Mouse (Mus musculus): ENCODE data around the gene Fam53a. TPM values are rescaled to one million over a fixed set of nuclear protein-coding genes. Genes with fewer than 3 reads are reported as not detected.

Fam53a gene
- polyA plus RNA-seq, 1 experiment from 2014 or later, result 48.0 TPM

DNA sequence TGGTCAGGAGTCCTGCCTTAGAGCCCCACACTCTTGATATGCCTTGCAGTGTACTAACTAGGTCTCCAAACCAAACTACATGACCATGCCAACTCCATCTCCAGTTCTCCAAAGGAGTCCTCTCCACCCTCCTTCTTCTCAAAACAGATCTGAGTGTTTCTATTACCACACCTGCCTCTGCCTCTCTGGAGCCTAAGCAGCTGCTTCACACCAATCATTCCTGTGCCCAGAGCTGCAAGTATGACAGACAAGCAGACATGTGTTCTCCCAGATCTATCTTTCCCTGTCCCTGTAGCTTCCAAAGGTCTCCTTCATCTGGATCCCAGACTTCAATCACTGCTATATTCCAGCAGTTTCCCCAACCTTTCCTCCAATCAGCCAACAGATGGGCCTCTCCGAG lies 27.3 kb upstream of the Fam53a start:
- CTCF ChIA-PET, result interaction anchor here (0.9 kb wide), 1 partner anchor 14 kb away, joined by 3 read pairs; no protein-coding TSS in a partner anchor
- ATAC-seq, result no peak
- TF ChIP-seq CTCF (IDR thresholded peaks at IDR 0.05), result no peak
- no peak for DNase-seq (ENCODE audit: low read depth, low spot score)
- H3K27me3 ChIP-seq, result no peaks in the 10 kb centered on the region
- in situ Hi-C loops (cut with MboI; ENCODE audit: low pct_unique_long_range_greater_than_20kb), result no loop called here
- POLR2A ChIA-PET, result interaction anchor here (1.0 kb wide), 1 partner anchor 19 kb away, joined by 3 read pairs; no protein-coding TSS in a partner anchor

DNA sequence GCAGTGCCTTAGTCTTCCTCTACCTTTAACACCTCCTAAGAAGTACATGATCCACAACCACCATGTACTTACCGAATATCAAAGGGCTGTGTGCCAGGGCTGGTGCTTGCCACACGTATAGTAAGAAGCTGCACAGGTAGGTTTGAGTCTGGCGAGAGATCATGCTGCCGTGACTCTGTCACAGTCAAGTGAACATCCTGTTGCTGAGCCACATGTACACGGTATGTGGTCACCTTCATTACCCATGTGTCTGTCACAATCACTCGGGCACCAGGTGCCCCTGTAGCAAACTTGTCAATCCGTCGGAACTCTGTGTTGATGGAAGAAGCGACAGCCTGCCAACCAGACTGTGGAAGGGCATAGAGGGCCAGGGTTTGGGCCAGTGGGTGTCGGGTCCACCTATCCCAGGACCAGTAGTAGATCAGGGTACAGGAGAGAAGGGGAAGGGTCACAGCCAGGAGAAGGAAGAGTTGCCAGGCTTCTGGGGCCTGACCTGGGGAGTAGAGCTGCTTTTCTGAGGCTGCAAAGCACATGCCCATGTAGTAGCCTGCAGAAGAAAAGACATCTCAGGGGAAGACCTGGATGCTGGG lies 25.9 kb upstream of the Fam53a start:
- in situ Hi-C loops (cut with MboI; ENCODE audit: low pct_unique_long_range_greater_than_20kb), result no loop called here
- DNase-seq (ENCODE audit: low read depth, low spot score) (no peak), ATAC-seq (no peak)
- ChIA-PET POLR2A (interaction anchor here (0.6 to 1.2 kb wide), 3 partner anchors 48 to 383 kb away, joined by 5 to 6 read pairs (median 6); no protein-coding TSS in a partner anchor), CTCF (interaction anchor here (1.3 kb wide), 1 partner anchor 21 kb away, joined by 3 read pairs; no protein-coding TSS in a partner anchor)
- TF ChIP-seq CTCF (IDR thresholded peaks at IDR 0.05), result no peak
- H3K27me3 ChIP-seq, result no peaks in the 10 kb centered on the region

DNA sequence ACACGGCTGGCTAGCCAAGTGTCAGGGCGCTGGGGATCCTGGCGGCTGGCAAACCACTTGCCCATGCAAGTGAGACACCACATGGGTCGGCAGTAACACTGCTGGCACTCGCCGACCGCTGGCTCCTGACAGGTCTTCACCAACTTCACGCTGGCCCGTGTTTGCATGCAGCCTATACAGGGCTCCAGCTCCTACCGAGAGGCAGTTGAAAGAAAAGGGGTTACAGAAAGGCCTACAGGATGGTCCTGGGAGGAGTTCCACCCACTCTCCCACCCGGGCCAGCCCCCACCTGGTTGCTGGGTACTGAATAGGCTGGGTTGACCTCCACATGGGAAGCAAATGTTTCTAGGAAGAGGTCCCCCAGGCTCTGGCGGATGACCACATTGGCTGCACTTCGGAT lies 25.0 kb upstream of the Fam53a start:
- H3K27me3 ChIP-seq, result no peaks in the 10 kb centered on the region
- in situ Hi-C loops (cut with MboI; ENCODE audit: low pct_unique_long_range_greater_than_20kb), result no loop called here
- DNase-seq (ENCODE audit: low read depth, low spot score) (no peak), ATAC-seq (no peak)
- ChIA-PET CTCF (interaction anchor here (1.3 to 2.0 kb wide), 2 partner anchors 16 to 22 kb away, joined by 3 to 6 read pairs; no protein-coding TSS in a partner anchor), POLR2A (interaction anchor here (0.6 to 1.2 kb wide), 3 partner anchors 47 to 382 kb away, joined by 5 to 6 read pairs (median 6); no protein-coding TSS in a partner anchor)
- no peak for TF ChIP-seq CTCF (IDR thresholded peaks at IDR 0.05)

DNA sequence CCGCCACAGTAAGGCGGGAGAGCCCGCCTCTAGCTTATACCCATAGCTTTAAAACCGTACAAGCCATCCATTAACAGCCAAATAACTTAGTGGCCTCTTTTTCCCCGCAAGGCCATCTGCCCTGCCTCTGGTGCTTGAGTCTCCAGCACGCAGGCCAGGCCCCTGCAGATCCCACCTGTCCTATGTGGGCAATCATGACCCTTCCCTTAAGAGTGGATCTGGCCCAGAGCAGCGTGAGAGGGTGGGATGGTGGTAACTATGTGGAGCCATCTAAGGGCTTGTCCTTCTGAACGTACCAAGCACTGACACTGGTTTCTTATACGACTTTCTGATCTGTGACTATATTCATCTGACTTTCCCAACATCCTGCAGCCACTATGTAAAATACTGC lies 23.3 kb upstream of the Fam53a start:
- in situ Hi-C loops (cut with MboI; ENCODE audit: low pct_unique_long_range_greater_than_20kb), result no loop called here
- TF ChIP-seq CTCF (IDR thresholded peaks at IDR 0.05), result no peak
- ChIA-PET CTCF (interaction anchor here (1.1 to 4.0 kb wide), 3 partner anchors 11 to 23 kb away, joined by 3 to 17 read pairs (median 6); no protein-coding TSS in a partner anchor), POLR2A (interaction anchor here (0.6 to 1.8 kb wide), 3 partner anchors 14 to 182 kb away, joined by 3 to 9 read pairs (median 4); partner anchors contain the start of genes Fam53a and Gm9903)
- DNase-seq (ENCODE audit: low read depth, low spot score), result no peak
- no peaks in the 10 kb centered on the region for H3K27me3 ChIP-seq
- no peak for ATAC-seq

DNA sequence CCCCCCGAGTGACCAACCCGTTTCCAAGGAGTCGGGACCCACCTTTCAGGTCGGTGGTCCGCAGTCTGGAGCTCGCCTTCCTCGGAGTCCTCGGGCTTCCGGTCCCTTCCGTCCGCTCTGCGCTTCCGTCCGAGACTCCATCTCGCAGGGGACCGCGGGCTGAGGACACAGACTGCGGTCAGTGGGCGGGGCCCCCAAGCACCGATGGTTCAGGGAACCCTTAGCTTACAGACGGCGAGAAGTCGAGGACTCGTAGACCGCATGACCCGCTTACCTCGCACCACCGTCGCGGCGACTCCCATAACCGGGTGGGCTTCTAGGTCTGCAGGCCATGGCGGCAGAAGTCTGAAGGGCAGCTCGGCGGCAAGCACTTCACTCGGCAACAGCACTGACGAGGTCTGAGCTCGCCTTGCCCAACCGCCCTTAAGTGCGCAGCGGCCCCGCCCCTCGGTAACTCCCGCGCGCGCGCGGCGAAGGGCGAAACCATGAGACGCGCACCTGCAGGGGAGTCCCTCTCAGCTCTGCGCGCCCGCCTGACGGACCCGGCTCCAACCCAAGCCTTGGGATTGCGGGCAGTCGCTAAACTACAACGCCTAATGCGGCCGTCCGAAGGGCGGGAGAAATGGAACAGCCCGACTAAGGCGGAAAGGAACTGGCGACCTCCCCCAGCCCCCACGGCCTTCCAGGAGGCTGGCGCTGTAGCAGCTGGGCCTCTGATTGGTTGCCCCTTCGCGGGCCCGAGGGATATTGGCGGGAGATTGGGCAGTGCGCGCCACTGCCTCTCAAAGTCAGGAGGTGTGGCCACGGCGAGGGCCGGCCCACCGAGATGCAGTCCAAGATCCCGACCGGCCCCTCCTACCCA lies 22.7 kb upstream of the Fam53a start, which contains the start of gene Slbp:
Gene Slbp (minus strand): TSS at position 654 of the 862 bp plus-strand sequence.
- ChIA-PET CTCF (interaction anchor here (1.0 to 4.0 kb wide), 4 partner anchors 11 to 24 kb away, joined by 3 to 17 read pairs (median 6); no protein-coding TSS in a partner anchor), POLR2A (interaction anchor here (1.5 to 1.8 kb wide), 3 partner anchors 11 to 22 kb away, joined by 3 to 9 read pairs (median 4); partner anchors contain the start of genes Fam53a and Gm9903)
- TF ChIP-seq CTCF (IDR thresholded peaks at IDR 0.05), result no peak
- in situ Hi-C loops (cut with MboI; ENCODE audit: low pct_unique_long_range_greater_than_20kb), result no loop called here
- H3K27me3 ChIP-seq, result no peaks in the 10 kb centered on the region
- DNase-seq (ENCODE audit: low read depth, low spot score) (peak; percentile 90), ATAC-seq (peak; percentile 91)

DNA sequence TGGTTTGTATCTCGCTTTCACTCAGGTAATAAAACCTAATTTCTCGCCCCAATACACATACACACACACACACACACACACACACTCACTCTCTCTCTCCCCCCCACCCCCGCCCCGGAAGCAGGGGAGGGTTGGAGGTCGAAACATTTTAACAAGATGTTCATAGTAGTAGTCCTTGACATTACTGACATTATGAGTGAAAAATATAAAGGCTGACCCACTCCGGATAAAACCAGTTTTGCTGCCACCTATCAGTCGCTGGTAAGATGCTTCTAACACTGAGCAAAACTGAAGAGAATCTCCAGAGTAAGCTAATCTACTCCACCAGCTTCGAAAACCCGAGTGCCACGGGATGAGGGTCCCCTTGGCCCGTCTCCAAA lies 22.1 kb upstream of the Fam53a start:
- no peaks in the 10 kb centered on the region for H3K27me3 ChIP-seq
- no peak for TF ChIP-seq CTCF (IDR thresholded peaks at IDR 0.05)
- in situ Hi-C loops (cut with MboI; ENCODE audit: low pct_unique_long_range_greater_than_20kb), result no loop called here
- no peak for DNase-seq (ENCODE audit: low read depth, low spot score)
- ChIA-PET CTCF (interaction anchor here (1.0 to 4.0 kb wide), 3 partner anchors 10 to 14 kb away, joined by 5 to 17 read pairs (median 8); no protein-coding TSS in a partner anchor), POLR2A (interaction anchor here (0.6 to 1.8 kb wide), 3 partner anchors 10 to 83 kb away, joined by 3 to 9 read pairs (median 4); partner anchors contain the start of genes Fam53a and Gm9903)
- no peak for ATAC-seq

DNA sequence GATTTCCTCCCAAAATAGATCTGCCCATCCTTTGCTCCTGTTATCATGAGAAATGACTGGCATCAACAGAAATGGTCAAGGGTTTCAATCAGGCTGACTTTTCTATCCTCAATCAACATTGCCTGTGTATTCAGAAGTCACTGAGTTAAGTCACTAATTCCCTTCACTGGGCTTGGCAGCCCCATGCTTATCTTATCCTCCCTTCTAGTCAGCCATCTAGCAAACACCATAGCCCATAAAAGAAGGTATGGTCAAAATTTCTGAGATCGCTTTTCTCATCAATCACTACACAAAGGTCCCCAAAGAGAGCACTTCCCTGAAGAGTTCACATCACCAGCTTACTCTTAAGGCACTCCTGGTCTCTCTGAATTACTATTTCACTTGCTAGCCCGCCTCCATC lies 21.6 kb upstream of the Fam53a start:
- CTCF ChIA-PET, result interaction anchor here (2.5 to 4.0 kb wide), 2 partner anchors 10 to 13 kb away, joined by 8 to 17 read pairs; no protein-coding TSS in a partner anchor
- POLR2A ChIA-PET, result interaction anchor here (0.6 to 1.8 kb wide), 4 partner anchors 10 to 83 kb away, joined by 3 to 9 read pairs (median 4); partner anchors contain the start of genes Fam53a and Gm9903
- in situ Hi-C loops (cut with MboI; ENCODE audit: low pct_unique_long_range_greater_than_20kb), result no loop called here
- ATAC-seq, result no peak
- no peaks in the 10 kb centered on the region for H3K27me3 ChIP-seq
- TF ChIP-seq CTCF (IDR thresholded peaks at IDR 0.05), result no peak
- DNase-seq (ENCODE audit: low read depth, low spot score), result no peak

DNA sequence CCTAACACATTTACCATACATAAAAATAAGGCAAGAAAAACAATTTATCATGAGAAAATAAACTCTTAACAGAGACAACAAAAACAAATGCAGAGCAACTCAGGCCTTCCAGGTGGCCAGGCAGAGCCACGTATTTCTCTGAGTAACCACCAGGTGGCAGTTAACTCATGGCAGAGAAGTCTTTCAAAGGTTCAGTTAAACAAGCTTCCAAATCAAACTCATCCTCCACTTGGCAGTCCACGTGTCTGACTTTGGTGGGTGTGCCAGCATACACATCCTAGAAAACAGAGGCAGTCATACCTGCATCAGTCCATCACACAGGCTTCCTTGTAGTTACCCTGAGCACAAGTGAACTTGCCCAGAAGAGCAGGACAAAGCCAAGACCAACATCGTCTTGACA lies 11.2 kb upstream of the Fam53a start:
- peak; percentile 73 for TF ChIP-seq CTCF (IDR thresholded peaks at IDR 0.05)
- in situ Hi-C loops (cut with MboI; ENCODE audit: low pct_unique_long_range_greater_than_20kb), result no loop called here
- ChIA-PET CTCF (interaction anchor here (1.0 to 3.2 kb wide), 4 partner anchors 11 to 97 kb away, joined by 3 to 17 read pairs (median 6); partner anchors contain the start of gene Slbp), POLR2A (interaction anchor here (0.8 to 1.4 kb wide), 2 partner anchors 11 to 133 kb away, joined by 3 to 4 read pairs; no protein-coding TSS in a partner anchor)
- no peaks in the 10 kb centered on the region for H3K27me3 ChIP-seq
- ATAC-seq (no peak), DNase-seq (ENCODE audit: low read depth, low spot score) (no peak)

DNA sequence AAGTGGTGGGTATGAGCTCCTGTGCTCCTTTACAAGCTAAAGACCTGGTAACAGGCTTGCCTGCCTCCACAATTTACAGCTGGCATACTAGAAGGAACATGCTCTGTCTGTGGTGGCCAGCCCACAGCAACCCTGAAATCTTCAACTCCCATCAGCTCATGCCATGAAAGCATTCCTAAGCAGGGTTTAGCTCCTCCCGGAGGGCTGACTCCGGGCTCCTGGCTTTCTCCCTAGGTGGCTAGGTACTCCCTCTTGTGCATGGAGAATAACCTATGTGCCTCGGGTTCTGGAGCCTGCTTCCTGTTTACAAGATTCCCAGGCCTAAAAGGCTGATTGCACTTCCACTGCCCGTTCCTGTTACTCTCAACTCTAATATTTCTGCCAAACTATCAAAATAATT lies 9.4 kb upstream of the Fam53a start:
- POLR2A ChIA-PET, result interaction anchor here (1.1 to 2.2 kb wide), 4 partner anchors 10 to 18 kb away, joined by 3 to 7 read pairs (median 3); partner anchors contain the start of genes Fam53a, Gm9903 and Slbp
- DNase-seq (ENCODE audit: low read depth, low spot score), result no peak
- ATAC-seq, result no peak
- CTCF ChIA-PET, result interaction anchor here (0.9 to 2.7 kb wide), 7 partner anchors 9 to 37 kb away, joined by 3 to 9 read pairs (median 6); partner anchors contain the start of gene Slbp
- in situ Hi-C loops (cut with MboI; ENCODE audit: low pct_unique_long_range_greater_than_20kb), result no loop called here
- no peak for TF ChIP-seq CTCF (IDR thresholded peaks at IDR 0.05)
- H3K27me3 ChIP-seq, result no peaks in the 10 kb centered on the region

All from Patski (cell line).